Mouse (Mus musculus) embryonic stem cell, embryonic (primary cell): Measurements from ENCODE around the gene Siva1.

Source experiments
- CTCF ChIA-PET, 4 experiments: fragments of 300-600 bp in 2 of 4; fragments of 350-600 bp in 2 of 4; sonication (Branson Sonifier 250); formaldehyde crosslinking; loops; one replicate each; lab custom pipeline; 2022; ENCODE audit warnings: inconsistent platforms in 2 of 4; lab: Charles Lee
- POLR2A ChIA-PET, 4 experiments: fragments of 300-600 bp in 2 of 4; fragments of 350-600 bp in 2 of 4; sonication (Branson Sonifier 250); formaldehyde crosslinking; loops; one replicate each; lab custom pipeline; 2022; ENCODE audit warnings: antibody characterized with exemption in 4 of 4, inconsistent platforms in 1 of 4; lab: Charles Lee

Siva1 gene

DNA sequence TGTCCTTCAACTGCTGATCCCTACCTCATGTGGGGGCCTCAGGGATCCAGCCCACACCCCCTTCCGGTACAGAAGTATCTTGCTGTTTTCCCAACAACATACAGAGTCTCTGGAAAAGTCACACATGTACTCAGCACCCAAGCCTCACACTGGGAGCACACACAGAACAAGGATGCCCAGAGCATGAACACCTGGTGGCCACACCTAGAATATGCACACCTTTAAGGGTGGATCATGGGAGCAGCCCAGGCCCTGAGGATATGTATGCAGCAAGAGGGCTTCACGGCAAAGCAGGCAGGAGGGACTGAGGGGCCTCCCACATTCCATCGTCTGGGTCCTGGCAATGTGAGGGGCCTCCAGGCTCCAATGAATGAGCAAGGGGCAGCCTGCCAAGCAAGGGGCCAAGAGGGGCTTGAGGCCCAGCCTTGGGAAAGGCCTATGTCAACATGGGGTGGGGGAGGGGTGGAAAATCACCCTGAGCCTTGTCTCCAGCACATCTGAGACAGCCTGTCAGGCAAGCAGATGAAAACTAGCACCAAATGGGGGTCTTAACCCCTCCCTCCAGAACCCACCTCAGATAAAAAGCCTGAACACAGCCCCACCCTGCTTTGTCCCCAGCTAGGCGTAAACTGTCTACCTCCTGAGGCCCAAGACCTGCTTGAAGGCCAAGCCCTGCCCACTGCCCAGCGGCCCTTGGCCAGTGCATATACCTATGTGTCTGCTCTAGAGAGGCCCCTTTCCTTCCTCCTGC lies 16.3 kb downstream of the Siva1 start:
- POLR2A ChIA-PET: interaction anchor here in 1 of 4 experiments (0.9 kb wide), 1 partner anchor 9 kb away, joined by 3 read pairs; no protein-coding TSS in a partner anchor

DNA sequence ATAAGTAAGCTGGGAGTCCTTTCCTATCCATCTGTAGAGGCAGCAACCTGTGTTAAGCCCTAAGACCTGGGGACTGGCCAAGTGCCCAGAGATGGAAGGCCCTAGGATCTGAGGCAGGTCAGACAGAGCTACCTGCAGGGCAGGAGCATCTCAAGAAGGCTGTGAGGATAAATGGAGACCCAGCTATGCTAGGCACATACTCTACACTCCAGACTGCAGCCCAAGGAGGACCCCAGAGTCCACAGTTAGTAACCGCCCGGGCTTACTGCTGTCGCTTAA lies 16.8 kb downstream of the Siva1 start:
- POLR2A ChIA-PET: interaction anchor here in 1 of 4 experiments (0.9 to 1.6 kb wide), 2 partner anchors 9 to 10 kb away, joined by 3 to 5 read pairs; no protein-coding TSS in a partner anchor

More for the DNA sequence above, 16.3 kb downstream of the Siva1 start:
- CTCF ChIA-PET: interaction anchor here in 1 of 4 experiments (1.8 to 4.0 kb wide), 2 partner anchors 12 to 14 kb away, joined by 18 to 27 read pairs; partner anchors contain the start of gene Akt1

DNA sequence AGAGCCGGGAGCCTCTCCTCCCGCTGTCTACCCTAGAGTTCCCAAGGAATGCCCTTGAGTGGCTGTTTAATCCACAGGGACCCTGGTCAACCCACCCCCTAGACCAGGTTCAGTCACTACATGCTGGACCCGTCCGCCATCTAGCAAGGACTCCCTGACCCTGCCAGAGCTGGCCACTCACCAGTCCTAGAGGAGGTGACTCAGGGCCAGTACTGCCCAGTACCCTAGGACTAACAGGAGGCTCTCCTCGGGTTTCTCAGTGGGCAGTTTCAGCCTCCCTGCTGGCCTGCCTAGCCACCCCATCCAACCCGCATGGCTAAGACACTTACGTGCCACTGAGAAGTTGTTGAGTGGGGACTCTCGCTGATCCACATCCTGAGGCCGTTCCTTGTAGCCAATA lies 17.4 kb downstream of the Siva1 start:
- CTCF ChIA-PET: interaction anchor here in 1 of 4 experiments (1.2 to 1.6 kb wide), 2 partner anchors 13 to 62 kb away, joined by 3 to 4 read pairs; partner anchors contain the start of gene Akt1
- POLR2A ChIA-PET: interaction anchor here in 1 of 4 experiments (0.9 to 1.6 kb wide), 4 partner anchors 8 to 17 kb away, joined by 3 to 5 read pairs (median 3); partner anchors contain the start of gene Akt1

More for the DNA sequence above, 16.8 kb downstream of the Siva1 start:
- CTCF ChIA-PET: no interaction called here

DNA sequence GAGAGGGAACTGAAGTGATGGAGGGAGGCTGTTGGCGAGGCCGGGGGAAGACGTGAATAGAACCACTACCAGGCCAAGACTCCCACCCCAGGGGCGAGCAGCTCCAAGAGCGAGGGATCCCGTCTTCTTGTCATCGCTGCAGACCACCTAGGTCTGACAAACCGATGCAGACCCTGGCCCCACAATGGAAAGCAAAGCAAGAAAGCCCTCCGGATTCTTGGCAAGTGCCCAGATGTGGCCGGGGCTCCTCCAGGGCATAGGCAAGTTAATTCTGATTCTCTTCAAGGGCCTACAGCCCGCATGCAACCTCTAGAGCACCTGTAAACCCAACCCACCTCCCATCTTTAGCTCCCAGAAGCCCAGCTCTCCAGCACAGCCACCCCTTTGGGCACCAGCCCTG lies 18.8 kb downstream of the Siva1 start:
- POLR2A ChIA-PET: interaction anchor here in 2 of 4 experiments (0.8 to 1.6 kb wide), 3 partner anchors 10 to 166 kb away, joined by 3 to 6 read pairs (median 3); partner anchors contain the start of genes Cdca4 (in 1 of the 2) and Siva1 (in 1 of the 2)
- CTCF ChIA-PET: interaction anchor here in 2 of 4 experiments (1.0 to 1.6 kb wide), 3 partner anchors 8 to 12 kb away, joined by 3 to 5 read pairs (median 4); partner anchors contain the start of gene Akt1 (in 2 of the 2)

- CTCF ChIA-PET: interaction anchor here in 1 of 4 experiments (1.1 kb wide), 1 partner anchor 11 kb away, joined by 3 read pairs; the partner anchor contains the start of gene Akt1
- POLR2A ChIA-PET: interaction anchor here in 2 of 4 experiments (0.8 to 1.6 kb wide), 4 partner anchors 9 to 165 kb away, joined by 3 to 6 read pairs (median 4); partner anchors contain the start of genes Akt1 (in 1 of the 2), Cdca4 (in 1 of the 2) and Siva1 (in 1 of the 2)
Measured at GRCm38 (mm10) chr12:112663716-112664115, 19.2 kb downstream of the Siva1 start.

DNA sequence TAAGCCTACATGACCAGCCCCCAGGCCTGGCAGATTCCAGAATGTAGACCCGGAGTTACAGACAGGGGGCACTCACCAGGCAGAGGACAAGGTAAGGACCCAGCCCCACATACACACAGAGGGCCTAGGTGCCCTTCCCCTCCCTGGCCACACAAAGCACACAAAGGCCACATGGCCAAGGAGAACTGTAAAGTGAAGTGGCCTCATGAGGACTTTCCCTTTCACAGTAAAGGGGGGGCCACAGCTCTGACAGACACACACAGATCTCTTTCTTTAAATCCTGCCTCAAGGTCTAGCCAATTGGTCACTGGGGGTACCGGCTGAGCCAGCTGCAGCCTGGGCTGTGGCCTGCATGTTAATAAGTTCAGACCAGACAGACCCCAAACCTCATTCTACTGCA lies 19.6 kb downstream of the Siva1 start:
- ChIA-PET POLR2A (interaction anchor here in 1 of 4 experiments (1.3 to 1.6 kb wide), 2 partner anchors 9 to 11 kb away, joined by 4 to 6 read pairs; partner anchors contain the start of gene Akt1), CTCF (no interaction called here)

DNA sequence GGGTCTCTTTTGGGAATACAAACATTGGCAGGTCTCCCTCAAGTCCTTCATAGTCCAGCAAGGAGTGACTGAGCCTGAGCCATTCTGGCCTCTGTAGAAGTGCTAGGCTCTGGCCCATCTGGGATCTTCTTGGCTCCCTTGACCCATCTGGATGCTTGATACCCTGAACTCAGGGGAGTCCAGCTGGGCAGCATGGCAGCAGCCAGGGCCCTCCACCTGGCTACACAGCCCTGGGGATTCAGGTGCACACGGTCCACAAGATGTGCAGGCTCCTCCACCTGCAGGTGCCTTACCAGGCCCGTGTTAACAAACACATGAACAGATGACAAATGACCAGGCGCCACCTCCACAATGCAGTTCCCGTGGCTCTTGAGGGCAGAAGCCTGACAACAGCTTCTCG lies 20.2 kb downstream of the Siva1 start:
- ChIA-PET CTCF (no interaction called here), POLR2A (interaction anchor here in 1 of 4 experiments (1.3 kb wide), 1 partner anchor 11 kb away, joined by 4 read pairs; the partner anchor contains the start of gene Akt1)

DNA sequence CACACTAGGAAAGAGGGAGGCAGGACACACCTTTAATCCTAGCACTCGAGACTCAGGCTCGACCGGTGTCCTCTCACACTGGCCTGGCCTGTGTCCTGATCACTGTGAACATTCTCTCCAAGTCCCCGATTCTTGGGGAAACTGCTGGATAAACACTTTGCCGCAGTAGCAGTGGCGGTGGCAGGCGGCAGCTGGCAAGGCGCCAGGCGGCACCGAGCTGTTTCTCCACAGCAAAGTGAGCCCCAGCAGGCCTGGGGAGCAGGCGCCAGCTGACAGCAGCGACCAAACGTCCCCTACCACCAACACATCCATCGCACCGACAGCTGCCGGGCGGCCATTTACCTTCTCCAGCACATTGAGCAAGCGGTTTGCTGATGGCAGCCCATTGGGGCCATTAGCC lies 21.0 kb downstream of the Siva1 start:
- CTCF ChIA-PET: interaction anchor here in 1 of 4 experiments (0.7 to 1.0 kb wide), 2 partner anchors 10 to 23 kb away, joined by 3 read pairs; partner anchors contain the start of gene Akt1
- POLR2A ChIA-PET: interaction anchor here in 1 of 4 experiments (0.6 to 1.4 kb wide), 2 partner anchors 10 to 21 kb away, joined by 3 read pairs; partner anchors contain the start of gene Siva1

GRCm38 (mm10) chr12:112665881-112666544 lies 21.5 kb downstream of the Siva1 start:
- CTCF ChIA-PET: interaction anchor here in 1 of 4 experiments (0.7 to 1.0 kb wide), 2 partner anchors 9 to 23 kb away, joined by 3 read pairs; partner anchors contain the start of gene Akt1
- POLR2A ChIA-PET: interaction anchor here in 1 of 4 experiments (1.4 kb wide), 1 partner anchor 22 kb away, joined by 3 read pairs; the partner anchor contains the start of gene Siva1

DNA sequence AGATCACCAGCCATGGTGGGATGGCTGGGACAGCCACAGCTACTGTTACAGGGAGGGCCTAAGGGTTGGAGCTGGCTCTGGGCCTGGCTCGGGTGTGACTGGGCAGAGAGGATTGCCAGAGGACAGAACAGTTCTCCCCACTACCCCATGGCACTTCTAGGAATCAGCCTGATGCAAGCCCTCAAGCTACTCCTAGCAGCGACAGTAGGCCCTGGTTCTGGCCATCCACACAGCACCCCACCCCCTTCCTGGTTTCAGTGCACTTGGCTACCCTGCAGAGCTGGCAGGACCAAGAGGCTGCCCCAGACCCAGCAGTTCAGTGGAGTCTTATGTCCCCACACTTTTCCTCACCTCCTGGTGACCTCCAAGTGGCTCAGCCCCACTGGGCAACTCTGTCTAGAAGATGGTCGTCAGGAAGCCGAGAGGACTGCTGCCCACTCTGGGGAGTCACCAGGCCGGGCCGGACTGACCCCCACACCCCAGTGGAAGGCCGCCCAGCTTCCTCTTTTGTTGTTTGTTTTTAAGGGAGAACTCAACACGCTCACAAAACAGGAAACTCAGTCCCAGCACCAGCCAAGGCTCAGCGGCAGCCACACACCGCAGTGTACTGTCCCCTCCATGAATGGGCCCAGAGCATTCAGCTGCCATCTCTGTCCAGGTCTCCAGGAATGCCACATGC lies 23.3 kb downstream of the Siva1 start:
- CTCF ChIA-PET: interaction anchor here in 2 of 4 experiments (0.7 to 2.2 kb wide), 3 partner anchors 9 to 39 kb away, joined by 3 to 8 read pairs (median 3); no protein-coding TSS in a partner anchor
- POLR2A ChIA-PET: interaction anchor here in 3 of 4 experiments (0.6 to 1.9 kb wide), 5 partner anchors 8 to 980 kb away, joined by 3 to 4 read pairs (median 4); no protein-coding TSS in a partner anchor

DNA sequence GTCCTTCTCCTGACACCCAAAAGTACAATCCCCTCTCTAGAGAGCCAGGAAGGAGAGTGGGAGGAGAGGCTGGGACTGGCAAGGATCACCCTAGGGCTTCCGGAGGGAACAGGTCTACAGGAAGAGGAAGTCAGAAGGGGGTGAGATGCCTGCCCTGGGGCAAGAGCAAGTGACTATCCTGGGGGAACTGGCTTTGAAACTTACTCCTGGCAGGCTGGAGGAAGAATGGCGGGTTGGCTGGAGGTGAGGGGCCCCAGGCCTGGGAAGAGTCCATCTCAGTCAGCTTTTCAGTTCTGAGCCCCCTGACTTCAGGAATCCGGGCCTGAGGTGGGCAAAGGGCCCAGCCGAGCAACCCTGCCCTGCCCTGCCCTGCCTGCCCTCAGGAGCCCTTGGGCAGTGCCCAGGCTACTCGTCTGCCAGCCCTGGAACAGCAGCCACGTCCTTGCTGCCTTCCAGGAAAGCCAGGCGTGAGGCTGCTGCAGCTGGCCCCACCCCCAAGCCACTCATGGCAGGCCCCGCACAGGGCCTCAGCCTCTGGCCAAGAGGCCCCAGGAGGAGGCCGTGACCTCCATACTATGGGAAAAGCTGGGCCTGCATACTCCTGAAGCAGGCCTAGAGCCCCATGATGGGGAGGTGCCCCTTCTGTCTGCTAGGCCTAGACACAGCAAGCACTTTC lies 26.4 kb downstream of the Siva1 start:
- ChIA-PET POLR2A (interaction anchor here in 3 of 4 experiments (0.6 to 2.5 kb wide), 13 partner anchors 9 to 464 kb away, joined by 3 to 15 read pairs (median 3); partner anchors contain the start of genes Adssl1 (in 1 of the 3) and Siva1 (in 1 of the 3)), CTCF (interaction anchor here (0.6 to 3.2 kb wide), 9 partner anchors 8 to 104 kb away, joined by 3 to 24 read pairs (median 4); partner anchors contain the start of genes Adssl1 (in 1 of the 4) and Cep170b (in 1 of the 4))

DNA sequence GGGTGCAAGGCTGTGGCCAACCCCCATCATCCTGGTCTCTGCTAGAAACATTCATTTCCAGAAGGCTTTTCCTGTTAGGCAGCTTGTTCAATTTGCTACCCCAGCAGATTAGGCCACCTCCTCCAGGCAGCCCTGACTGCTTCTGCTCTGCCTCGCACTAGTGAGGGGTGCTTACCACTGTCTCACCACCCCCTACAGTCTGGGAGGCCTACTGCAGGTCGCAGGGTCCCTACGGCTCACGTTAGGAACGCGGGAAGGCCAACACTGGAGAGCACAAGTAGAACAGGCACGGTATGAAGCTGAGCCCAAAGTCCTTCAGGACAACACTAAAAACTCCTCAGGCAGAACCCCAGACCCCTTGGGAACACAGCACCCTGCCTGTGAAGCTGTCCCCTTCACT lies 27.4 kb downstream of the Siva1 start:
- ChIA-PET POLR2A (interaction anchor here in 3 of 4 experiments (0.5 to 2.5 kb wide), 20 partner anchors 8 to 463 kb away, joined by 3 to 15 read pairs (median 3); partner anchors contain the start of genes Adssl1 (in 1 of the 3), Cdca4 (in 1 of the 3) and Siva1 (in 1 of the 3)), CTCF (interaction anchor here (0.6 to 4.6 kb wide), 20 partner anchors 9 to 774 kb away, joined by 3 to 43 read pairs (median 4); partner anchors contain the start of genes Adssl1 (in 1 of the 4), Cep170b (in 1 of the 4), Siva1 (in 1 of the 4) and Tex22 (in 1 of the 4))

DNA sequence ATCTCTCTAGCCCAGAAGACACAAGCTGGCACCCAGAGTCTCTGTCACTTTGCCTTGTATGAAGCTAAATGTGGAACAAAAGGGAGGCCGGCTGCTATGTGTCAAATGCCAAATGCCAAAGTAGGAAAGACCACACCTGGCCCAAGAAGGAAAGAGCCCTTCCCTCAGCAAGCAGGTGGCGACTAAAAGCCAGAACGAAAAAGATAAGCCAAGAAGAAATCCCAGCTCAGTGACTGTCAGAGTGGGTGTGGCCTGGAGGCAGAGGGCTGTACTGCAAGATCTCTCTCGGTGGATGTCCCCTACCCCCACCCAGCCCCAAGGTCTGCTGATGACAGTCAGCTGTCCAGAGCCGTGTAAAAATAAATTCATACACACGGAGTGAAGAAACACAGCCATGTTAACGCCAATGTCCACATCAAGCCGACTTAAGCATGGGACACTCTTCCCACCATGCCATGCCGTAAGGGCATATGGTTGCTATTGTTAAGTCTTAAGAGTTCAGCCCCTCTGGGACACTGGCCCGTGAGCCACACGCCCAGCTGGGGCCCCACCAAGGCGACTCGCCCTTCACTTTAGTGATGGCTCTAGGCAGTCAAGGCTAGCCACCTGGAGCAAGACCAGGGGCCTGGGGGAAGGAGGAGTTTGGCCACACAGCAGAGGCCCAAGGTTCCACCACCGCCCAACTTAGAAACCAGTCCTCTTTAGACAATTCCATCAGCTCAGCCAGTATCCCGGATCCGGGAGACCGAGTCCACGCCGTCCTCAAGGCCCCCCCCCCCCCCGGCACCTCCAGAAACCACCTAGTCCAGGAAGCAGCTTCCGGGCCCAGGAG lies 28.5 kb downstream of the Siva1 start:
- ChIA-PET POLR2A (interaction anchor here in 3 of 4 experiments (0.5 to 2.8 kb wide), 26 partner anchors 10 to 431 kb away, joined by 3 to 15 read pairs (median 4); partner anchors contain the start of genes Cdca4 (in 1 of the 3), Cep170b (in 1 of the 3) and Siva1 (in 1 of the 3)), CTCF (interaction anchor here in 3 of 4 experiments (0.6 to 4.6 kb wide), 22 partner anchors 10 to 775 kb away, joined by 3 to 43 read pairs (median 4); partner anchors contain the start of genes Adssl1 (in 1 of the 3) and Siva1 (in 1 of the 3))

DNA sequence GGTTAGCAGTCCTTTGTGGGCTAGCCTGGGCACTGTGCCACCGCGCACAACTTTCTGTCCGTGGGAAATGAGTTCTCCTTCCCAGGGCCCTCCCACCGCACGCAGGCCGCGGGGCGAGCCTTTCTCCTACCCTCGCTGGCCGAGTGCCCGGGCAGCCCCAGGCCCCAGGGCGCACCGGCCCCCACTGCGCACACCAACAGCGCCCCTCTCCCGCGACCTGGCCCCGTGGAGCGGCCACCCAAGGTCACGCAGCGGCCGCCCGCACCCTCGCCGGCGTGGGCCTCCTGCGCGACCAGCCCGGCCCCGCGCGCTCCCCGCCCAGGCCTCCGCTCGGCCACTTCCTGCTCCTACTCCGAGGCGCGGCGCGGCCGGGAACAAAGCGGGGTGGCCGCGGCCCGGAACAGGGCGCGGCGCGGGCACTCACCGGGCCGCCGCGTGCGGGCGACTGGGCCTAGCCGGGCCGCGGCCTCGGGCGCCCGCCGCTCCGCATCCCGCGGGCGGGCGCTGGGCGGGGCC lies 29.2 kb downstream of the Siva1 start:
- ChIA-PET CTCF (interaction anchor here in 2 of 4 experiments (0.8 to 4.6 kb wide), 15 partner anchors 10 to 528 kb away, joined by 3 to 43 read pairs (median 5); partner anchors contain the start of genes Adssl1 (in 1 of the 2) and Siva1 (in 1 of the 2)), POLR2A (interaction anchor here in 3 of 4 experiments (0.6 to 2.8 kb wide), 11 partner anchors 10 to 66 kb away, joined by 3 to 15 read pairs (median 4); partner anchors contain the start of gene Siva1 (in 1 of the 3))
